Mouse (Mus musculus) right cerebral cortex, postnatal 36 days (tissue): ENCODE measurements at regions not wholly inside any gene's neighbourhood (a gene's known extent, or its start where the extent isn't known, plus 50 kb on each side); places are given as distances from the start of the nearest gene placed in this dataset.

ENCODE experiments used
- DNase-seq, 2 experiments: peaks; one replicate each; pipeline ENCODE4 v3.0.0; 2022; ENCODE audit warnings: low spot score in 2 of 2, mixed read lengths in 1 of 2

DNA sequence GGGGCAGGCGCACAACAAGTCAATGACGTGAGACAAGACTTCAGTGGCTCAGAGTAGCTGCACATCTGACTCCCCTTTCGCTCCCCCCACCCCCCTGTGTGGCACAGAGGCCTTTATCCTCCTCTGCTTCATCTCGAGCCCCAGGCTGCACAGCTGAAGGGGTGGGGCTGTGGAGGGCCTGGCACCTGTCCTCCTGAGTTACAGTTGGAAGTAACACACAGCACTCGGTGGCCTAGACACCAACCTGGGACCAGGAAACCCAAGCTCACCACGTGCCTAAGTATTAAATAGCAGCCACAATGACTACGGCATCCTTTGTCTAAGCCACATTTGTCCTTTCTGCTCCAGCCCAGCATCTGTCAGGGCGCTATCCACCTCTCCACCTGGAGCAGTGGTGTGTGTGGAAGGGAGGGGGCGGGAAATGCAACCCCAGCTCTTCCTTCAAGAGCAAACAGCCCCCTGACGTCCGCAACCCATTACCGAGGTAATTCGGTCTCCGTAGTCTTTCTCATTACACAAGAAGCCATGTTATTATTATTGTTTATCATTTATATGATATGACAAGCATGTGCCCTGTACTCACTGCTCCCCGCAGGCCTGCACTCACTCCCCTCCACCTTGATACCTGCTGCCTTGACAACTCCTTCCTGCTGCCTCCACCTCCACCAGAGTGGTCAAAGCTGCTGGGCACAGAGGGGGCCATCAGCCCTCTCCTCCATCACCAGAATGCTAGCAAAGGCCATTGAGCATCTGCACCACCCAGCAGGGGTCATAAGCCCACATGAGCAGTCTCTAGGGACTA lies 73.7 kb upstream of the Igsf21 start:
- no peak for DNase-seq

DNA sequence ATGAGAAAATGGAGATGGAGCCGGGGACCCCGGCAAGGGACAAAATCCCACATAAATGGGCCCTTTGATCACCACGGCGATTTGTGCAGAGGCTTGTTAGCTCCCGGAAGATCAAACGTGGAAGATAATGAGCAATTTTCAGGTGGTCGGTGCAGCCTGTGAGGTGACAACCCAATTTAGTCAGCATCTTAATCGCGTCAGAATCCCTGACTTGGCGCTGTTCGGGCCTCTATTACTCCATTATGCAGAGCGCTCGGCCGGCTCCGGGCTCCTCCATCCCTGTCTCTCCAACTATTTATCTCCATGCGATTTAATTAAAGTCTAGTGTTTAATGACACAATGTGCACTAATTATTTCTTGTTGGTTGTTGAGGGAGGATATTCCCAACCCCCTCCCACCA lies 66.1 kb upstream of the Igsf21 start:
- DNase-seq = no peak

DNA sequence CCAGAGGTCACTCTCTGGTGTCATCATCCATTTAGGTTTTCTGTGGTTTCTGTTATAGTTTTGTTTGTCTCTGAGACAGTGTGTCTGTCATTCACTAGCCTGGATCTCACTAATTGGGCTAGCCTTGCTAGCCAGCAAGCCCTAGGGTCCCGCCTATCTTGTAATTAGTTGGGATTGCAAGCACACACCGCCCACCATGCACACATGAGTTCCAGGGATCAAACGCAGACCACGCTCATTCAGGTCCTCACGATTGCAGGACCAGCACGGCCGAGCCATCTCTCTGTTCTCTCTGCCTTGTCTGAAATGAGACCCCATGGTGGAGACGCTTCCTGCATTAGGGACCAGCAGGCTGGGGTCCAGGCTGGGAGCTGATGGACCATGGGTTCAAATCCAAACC lies 60.9 kb upstream of the Igsf21 start:
- DNase-seq = no peak

DNA sequence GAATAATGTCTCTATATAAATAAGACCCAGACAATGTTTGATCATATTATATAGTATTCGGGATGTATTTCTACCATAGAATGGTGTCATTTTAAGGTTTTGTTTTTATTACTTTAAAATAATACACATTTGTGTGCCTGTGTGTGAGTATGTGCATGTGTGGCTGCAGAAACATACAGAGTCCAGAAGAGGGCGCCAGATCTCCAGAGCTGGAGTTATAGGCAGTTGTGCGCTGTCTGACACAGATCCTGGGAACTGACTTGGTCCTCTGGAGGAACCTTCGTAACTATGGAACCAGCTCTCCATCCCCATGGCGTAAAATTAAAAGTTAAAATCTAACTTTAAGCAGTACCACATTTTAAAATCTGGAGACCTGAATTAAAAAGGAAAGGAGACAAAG lies 58.4 kb upstream of the Igsf21 start:
- no peak for DNase-seq

DNA sequence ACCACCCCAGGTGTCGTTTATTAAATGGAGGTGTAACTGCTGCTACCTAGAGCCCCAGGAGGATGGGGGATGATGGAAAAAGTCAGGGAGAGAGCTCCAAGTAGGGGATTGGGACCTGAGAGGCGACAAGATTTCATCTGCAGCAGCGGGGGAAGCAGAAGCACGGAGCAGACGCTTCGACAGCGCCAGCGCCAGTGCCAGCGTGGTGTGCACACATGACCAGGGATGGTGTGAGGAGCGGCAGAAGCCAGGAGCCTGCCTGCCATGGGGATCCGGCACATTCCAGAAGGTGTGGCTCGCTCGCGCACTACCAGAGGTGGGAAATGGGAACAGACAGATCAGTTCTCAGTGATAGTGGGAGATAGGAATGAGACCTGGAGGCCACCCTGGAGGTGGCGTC lies 55.1 kb upstream of the Igsf21 start:
- DNase-seq = peak; percentile 34 to 49

DNA sequence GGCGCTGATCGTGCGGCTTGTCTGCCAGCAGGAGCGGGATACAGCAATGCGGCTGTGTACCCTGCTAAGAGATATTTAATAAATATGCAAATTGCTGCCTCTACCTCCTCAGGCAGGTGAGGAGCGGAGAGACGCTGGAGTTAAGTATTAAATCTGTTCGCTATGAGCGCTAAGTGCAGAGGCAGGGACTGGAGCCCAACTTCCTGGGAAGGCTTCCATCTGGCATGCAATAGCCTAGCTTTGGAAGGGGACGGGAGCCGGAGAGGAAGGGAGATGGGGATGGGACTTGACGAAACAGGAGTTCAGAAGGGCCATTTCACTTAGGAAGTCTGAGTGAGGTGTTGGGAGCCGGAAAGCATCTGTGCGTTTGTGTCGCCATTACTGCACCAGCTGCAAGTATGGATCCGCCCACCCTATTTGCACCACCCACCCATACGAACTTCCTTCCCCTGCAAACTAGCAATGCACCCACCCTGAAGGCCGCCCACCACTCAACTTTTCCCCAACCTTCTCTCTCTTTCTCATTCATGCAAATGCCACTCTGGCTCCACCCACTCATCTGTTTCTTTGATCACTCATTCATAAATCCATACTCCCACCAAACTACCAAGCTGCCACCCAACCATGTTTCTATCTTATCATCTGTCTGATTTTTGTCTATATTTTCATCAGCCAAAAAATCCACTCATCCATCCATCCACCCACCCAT lies 51.5 kb upstream of the Igsf21 start:
- no peak for DNase-seq
